Mouse (Mus musculus): ENCODE results near the gene Fam209.

- TF ChIP-seq HCFC1 (IDR thresholded peaks at IDR 0.05; ENCODE audit: borderline replicate concordance, insufficient read depth, low read length): no peak
- no peak for TF ChIP-seq ZNF384 (IDR thresholded peaks at IDR 0.05; ENCODE audit: low read depth, low read length)
- no peak for TF ChIP-seq MAFK (IDR thresholded peaks at IDR 0.05; ENCODE audit: insufficient read depth, low read depth, low read length)
Measured at GRCm38 (mm10) chr2:172450640-172451039, 21.7 kb upstream of the Fam209 start.
